Mouse (Mus musculus): ENCODE data around the gene Snrnp200. TPM values are rescaled to one million over a fixed set of nuclear protein-coding genes. Genes with fewer than 3 reads are reported as not detected.

Gene Snrnp200
- polyA plus RNA-seq, 1 experiment from 2014 or later, result 18.8 TPM

GRCm38 (mm10) chr2:127274590-127274989, 66.4 kb downstream of the Snrnp200 start:
- no peak for TF ChIP-seq CTCF (IDR thresholded peaks at IDR 0.05)
- no peak for TF ChIP-seq EP300 (IDR thresholded peaks at IDR 0.05)
- DNase-seq (ENCODE audit: low spot score) (no peak), ATAC-seq (no peak)
- H3K4me3 ChIP-seq (ENCODE audit: low read depth, low read length), result no peak overlapping the region
- no peak overlapping the region for H3K27ac ChIP-seq (ENCODE audit: low read length)
- H3K4me1 ChIP-seq (ENCODE audit: insufficient read depth, low read depth, low read length), result no peaks in the 10 kb centered on the region
- no peaks in the 10 kb centered on the region for H3K36me3 ChIP-seq (ENCODE audit: insufficient read depth, low read length)
- no peak overlapping the region for H3K4me2 ChIP-seq (replicated peaks; ENCODE audit: low read depth, low read length)
- H3K9ac ChIP-seq (replicated peaks; ENCODE audit: low read depth), result no peak overlapping the region
- 89% methylated on average over 2 of the region's 2 CpGs for WGBS
- no peaks in the 10 kb centered on the region for H3K9me3 ChIP-seq (ENCODE audit: low read length)
- no peaks in the 10 kb centered on the region for H3K27me3 ChIP-seq (replicated peaks; ENCODE audit: insufficient read depth, low read length)

GRCm38 (mm10) chr2:127275551-127276320, 67.5 kb downstream of the Snrnp200 start:
- no peak for ATAC-seq
- Histone ChIP-seq H3K9me3 (ENCODE audit: low read length) (no peaks in the 10 kb centered on the region), H3K4me3 (ENCODE audit: low read depth, low read length) (no peak overlapping the region), H3K27ac (ENCODE audit: low read length) (no peak overlapping the region), H3K9ac (replicated peaks; ENCODE audit: low read depth) (no peak overlapping the region), H3K4me2 (replicated peaks; ENCODE audit: low read depth, low read length) (no peak overlapping the region), H3K4me1 (ENCODE audit: insufficient read depth, low read depth, low read length) (no peaks in the 10 kb centered on the region), H3K27me3 (replicated peaks; ENCODE audit: insufficient read depth, low read length) (no peaks in the 10 kb centered on the region), H3K36me3 (ENCODE audit: insufficient read depth, low read length) (no peaks in the 10 kb centered on the region)
- no peak for TF ChIP-seq CTCF (IDR thresholded peaks at IDR 0.05)
- no peak for TF ChIP-seq EP300 (IDR thresholded peaks at IDR 0.05)
- no peak for DNase-seq (ENCODE audit: low spot score)
- 80% methylated on average over 5 of the region's 5 CpGs for WGBS

- H3K9me3 ChIP-seq (ENCODE audit: low read length), result no peaks in the 10 kb centered on the region
- H3K36me3 ChIP-seq (ENCODE audit: insufficient read depth, low read length), result no peaks in the 10 kb centered on the region
- DNase-seq (ENCODE audit: low spot score) (peak; percentile 59), ATAC-seq (peak; percentile 30; the same call in 1 of the 2 replicates)
- peak overlapping the region; percentile 26; the same call in 1 of the 2 replicates for H3K27ac ChIP-seq (ENCODE audit: low read length)
- no peak overlapping the region for H3K4me3 ChIP-seq (ENCODE audit: low read depth, low read length)
- no peak overlapping the region for H3K9ac ChIP-seq (replicated peaks; ENCODE audit: low read depth)
- no peaks in the 10 kb centered on the region for H3K27me3 ChIP-seq (replicated peaks; ENCODE audit: insufficient read depth, low read length)
- TF ChIP-seq EP300 (IDR thresholded peaks at IDR 0.05) (no peak), CTCF (IDR thresholded peaks at IDR 0.05) (no peak)
- H3K4me1 ChIP-seq (ENCODE audit: insufficient read depth, low read depth, low read length), result no peaks in the 10 kb centered on the region
- H3K4me2 ChIP-seq (replicated peaks; ENCODE audit: low read depth, low read length), result no peak overlapping the region
Observed at GRCm38 (mm10) chr2:127278162-127278561, 70.0 kb downstream of the Snrnp200 start.

Other genes with a start within 250 kb of the Snrnp200 start
- gene Ap4e1, start 199.7 kb upstream of the Snrnp200 start, polyA plus RNA-seq (2015; fragmentation: Nextera tagmentation; extraction: Ambion mirVana), result 4.8 and 5.5 TPM in 2 replicates
- gene Blvra, start 137.7 kb upstream of the Snrnp200 start, polyA plus RNA-seq (2015; fragmentation: Nextera tagmentation; extraction: Ambion mirVana), result 44.3 and 48.8 TPM in 2 replicates
- 13.4 and 17.7 TPM in 2 replicates for gene Ncaph, start 74.4 kb upstream of the Snrnp200 start, polyA plus RNA-seq (2015; fragmentation: Nextera tagmentation; extraction: Ambion mirVana)
- 21.5 and 24.5 TPM in 2 replicates for gene Itpripl1, start 64.9 kb upstream of the Snrnp200 start, polyA plus RNA-seq (2015; fragmentation: Nextera tagmentation; extraction: Ambion mirVana)
- 1.9 and 2.0 TPM in 2 replicates for gene 1810024B03Rik, start 106 bp upstream of the Snrnp200 start, polyA plus RNA-seq (2015; fragmentation: Nextera tagmentation; extraction: Ambion mirVana)
- 54.4 and 61.4 TPM in 2 replicates for gene Ciao1, start 39.4 kb downstream of the Snrnp200 start, polyA plus RNA-seq (2015; fragmentation: Nextera tagmentation; extraction: Ambion mirVana)
- gene Tmem127, start 39.5 kb downstream of the Snrnp200 start, polyA plus RNA-seq (2015; fragmentation: Nextera tagmentation; extraction: Ambion mirVana), result 30.4 and 32.9 TPM in 2 replicates
- gene Stard7, start 61.8 kb downstream of the Snrnp200 start, polyA plus RNA-seq (2015; fragmentation: Nextera tagmentation; extraction: Ambion mirVana), result 34.2 and 37.9 TPM in 2 replicates
- 3.6 and 4.3 TPM in 2 replicates for gene Dusp2, start 127.8 kb downstream of the Snrnp200 start, polyA plus RNA-seq (2015; fragmentation: Nextera tagmentation; extraction: Ambion mirVana)
- gene Astl, start 130.3 kb downstream of the Snrnp200 start, polyA plus RNA-seq (2015; fragmentation: Nextera tagmentation; extraction: Ambion mirVana), result not detected in 2 replicates
- 0.10 and 0.30 TPM in 2 replicates for gene Adra2b, start 154.8 kb downstream of the Snrnp200 start, polyA plus RNA-seq (2015; fragmentation: Nextera tagmentation; extraction: Ambion mirVana)
- 0.21 and 0.23 TPM in 2 replicates for gene Gpat2, start 216.8 kb downstream of the Snrnp200 start, polyA plus RNA-seq (2015; fragmentation: Nextera tagmentation; extraction: Ambion mirVana)
- gene Fahd2a, start 236.2 kb downstream of the Snrnp200 start, polyA plus RNA-seq (2015; fragmentation: Nextera tagmentation; extraction: Ambion mirVana), result 17.0 and 20.0 TPM in 2 replicates